In genomic region chr10:71238240-71238554, GRCm38 (mm10) we compare ENCODE assay signal across 8 mouse cellular contexts. TPM values are rescaled to one million over a fixed set of nuclear protein-coding genes. Genes with fewer than 3 reads are reported as not detected.
DNase-seq lines count a peak whose midpoint lies in the region; ATAC-seq and TF ChIP-seq lines count a peak whose summit lies in the region.

Gene Tfam (minus strand): TSS chr10:71238280.

- peak within 1 kb of the TSS; percentile 51 for H3K4me2 ChIP-seq in lung, embryonic 16.5 days (ENCODE audit: low read depth, low read length)
- H3K4me2 ChIP-seq in embryonic facial prominence, embryonic 12.5 days (replicated peaks) = peak within 1 kb of the TSS; percentile 79
- H3K4me2 ChIP-seq in heart, postnatal 0 days (ENCODE audit: low read depth, low read length) = peak within 1 kb of the TSS; percentile 92
- H3K4me2 ChIP-seq in neural tube, embryonic 15.5 days = peak within 1 kb of the TSS; percentile 89

- H3K4me3 ChIP-seq in lung, embryonic 16.5 days (ENCODE audit: low read length) = peak within 1 kb of the TSS; percentile 81
- H3K4me3 ChIP-seq in embryonic facial prominence, embryonic 12.5 days = peak within 1 kb of the TSS; percentile 90
- H3K4me3 ChIP-seq in heart, postnatal 0 days (ENCODE audit: low read depth, low read length) = peak within 1 kb of the TSS; percentile 88
- peak within 1 kb of the TSS; percentile 87 for H3K4me3 ChIP-seq in limb, embryonic 10.5 days
- peak within 1 kb of the TSS; percentile 90 for H3K4me3 ChIP-seq in neural tube, embryonic 15.5 days (replicated peaks)

- no peaks in the 10 kb centered on the region for H3K9me3 ChIP-seq in lung, embryonic 16.5 days (ENCODE audit: control insufficient read depth, low read length)
- no peaks in the 10 kb centered on the region for H3K9me3 ChIP-seq in embryonic facial prominence, embryonic 12.5 days
- no peaks in the 10 kb centered on the region for H3K9me3 ChIP-seq in heart, postnatal 0 days (replicated peaks; ENCODE audit: control insufficient read depth, low read length)
- H3K9me3 ChIP-seq in limb, embryonic 10.5 days (replicated peaks) = no peaks in the 10 kb centered on the region
- H3K9me3 ChIP-seq in neural tube, embryonic 15.5 days (replicated peaks) = no peaks in the 10 kb centered on the region

- no peak for DNase-seq in lung, postnatal 4 days
- DNase-seq in heart, postnatal 0 days (ENCODE audit: low spot score) = no peak
- DNase-seq in limb, embryonic 10.5 days (ENCODE audit: low spot score) = no peak
- no peak for DNase-seq in retina, embryonic 14.5 days (ENCODE audit: low spot score)
- no peak for DNase-seq in kidney, postnatal 10 days

- peaks cover 16% of the 10 kb centered on the region for H3K36me3 ChIP-seq in lung, embryonic 16.5 days (ENCODE audit: control insufficient read depth, insufficient read depth, low read length)
- H3K36me3 ChIP-seq in embryonic facial prominence, embryonic 12.5 days = peaks cover 12% of the 10 kb centered on the region
- peaks cover 25% of the 10 kb centered on the region for H3K36me3 ChIP-seq in heart, postnatal 0 days (replicated peaks; ENCODE audit: control insufficient read depth, insufficient read depth, low read length)
- H3K36me3 ChIP-seq in limb, embryonic 10.5 days = peaks cover 30% of the 10 kb centered on the region
- H3K36me3 ChIP-seq in neural tube, embryonic 15.5 days = peaks cover 20% of the 10 kb centered on the region

- TF ChIP-seq CTCF in heart, postnatal 0 days (IDR thresholded peaks at IDR 0.05; ENCODE audit: low read depth) = no peak

- ATAC-seq in lung, embryonic 16.5 days (ENCODE audit: low read depth) = no peak
- ATAC-seq in embryonic facial prominence, embryonic 12.5 days (ENCODE audit: insufficient number of reproducible peaks, insufficient read depth, low FRiP score, low TSS enrichment) = no peak
- ATAC-seq in heart, postnatal 0 days (ENCODE audit: insufficient read depth, low read depth) = no peak
- ATAC-seq in neural tube, embryonic 15.5 days (ENCODE audit: low FRiP score) = no peak; the same call in 1 of the 2 replicates

- peak within 1 kb of the TSS; percentile 89 for H3K9ac ChIP-seq in lung, embryonic 16.5 days (ENCODE audit: low read length)
- H3K9ac ChIP-seq in embryonic facial prominence, embryonic 12.5 days = peak within 1 kb of the TSS; percentile 87
- H3K9ac ChIP-seq in heart, postnatal 0 days (replicated peaks; ENCODE audit: low read depth, low read length) = peak within 1 kb of the TSS; percentile 85
- peak within 1 kb of the TSS; percentile 95 for H3K9ac ChIP-seq in neural tube, embryonic 15.5 days (replicated peaks)

- WGBS in lung, embryonic 16.5 days = 2% methylated on average over 7 of the region's 7 CpGs
- 8% methylated on average over 7 of the region's 7 CpGs for WGBS in embryonic facial prominence, embryonic 12.5 days
- WGBS in heart, postnatal 0 days = 3% methylated on average over 7 of the region's 7 CpGs
- WGBS in limb, embryonic 10.5 days = 9% methylated on average over 7 of the region's 7 CpGs
- 6% methylated on average over 7 of the region's 7 CpGs for WGBS in neural tube, embryonic 15.5 days

- no peak for TF ChIP-seq EP300 in heart, postnatal 0 days (IDR thresholded peaks at IDR 0.05; ENCODE audit: low read depth)

- H3K4me1 ChIP-seq in lung, embryonic 16.5 days (replicated peaks; ENCODE audit: control insufficient read depth, insufficient read depth, low read length) = peaks cover 7% of the 10 kb centered on the region
- peaks cover 4% of the 10 kb centered on the region; the same call in 1 of the 2 replicates for H3K4me1 ChIP-seq in embryonic facial prominence, embryonic 12.5 days
- peaks cover 15% of the 10 kb centered on the region for H3K4me1 ChIP-seq in heart, postnatal 0 days (ENCODE audit: control insufficient read depth, insufficient read depth)
- peaks cover 9% of the 10 kb centered on the region for H3K4me1 ChIP-seq in limb, embryonic 10.5 days
- H3K4me1 ChIP-seq in neural tube, embryonic 15.5 days = peaks cover 13% of the 10 kb centered on the region

- peak within 1 kb of the TSS; percentile 64; the same call in 1 of the 2 replicates for H3K27ac ChIP-seq in lung, embryonic 16.5 days (ENCODE audit: low read length)
- H3K27ac ChIP-seq in embryonic facial prominence, embryonic 12.5 days = peak within 1 kb of the TSS; percentile 73
- peak within 1 kb of the TSS; percentile 78 for H3K27ac ChIP-seq in heart, postnatal 0 days (ENCODE audit: low read depth)
- H3K27ac ChIP-seq in limb, embryonic 10.5 days = peak within 1 kb of the TSS; percentile 92
- peak within 1 kb of the TSS; percentile 79 for H3K27ac ChIP-seq in neural tube, embryonic 15.5 days (replicated peaks)

- no peaks in the 10 kb centered on the region for H3K27me3 ChIP-seq in lung, embryonic 16.5 days (ENCODE audit: control insufficient read depth, insufficient read depth, low read depth, low read length)
- no peaks in the 10 kb centered on the region for H3K27me3 ChIP-seq in embryonic facial prominence, embryonic 12.5 days
- H3K27me3 ChIP-seq in heart, postnatal 0 days (ENCODE audit: control insufficient read depth, insufficient read depth, low read length) = no peaks in the 10 kb centered on the region
- H3K27me3 ChIP-seq in limb, embryonic 10.5 days (ENCODE audit: low read depth, poor library complexity, severe bottlenecking) = no peaks in the 10 kb centered on the region
- no peaks in the 10 kb centered on the region for H3K27me3 ChIP-seq in neural tube, embryonic 15.5 days (replicated peaks)

RNA-seq across cellular contexts. Expression of gene Tfam, which starts in this region (rescaled TPM):
- 61.3 and 65.1 TPM in 2 replicates for polyA plus RNA-seq in lung, embryonic 16.5 days (2015; fragmentation: Nextera tagmentation; extraction: Ambion mirVana)
- 74.9 and 88.8 TPM in 2 replicates for polyA plus RNA-seq in embryonic facial prominence, embryonic 12.5 days (2016; fragmentation: Nextera tagmentation; extraction: Ambion mirVana)
- total RNA-seq in heart, postnatal 0 days (2014; rRNA removed; ENCODE audit: low replicate concordance) = 11.9 and 13.1 TPM in 2 replicates
- polyA plus RNA-seq in heart, postnatal 0 days (2015; fragmentation: Nextera tagmentation; extraction: Ambion mirVana) = 41.9 and 49.7 TPM in 2 replicates
- polyA plus RNA-seq in limb, embryonic 10.5 days (2016; fragmentation: Nextera tagmentation; extraction: Ambion mirVana) = 90.7 and 91.3 TPM in 2 replicates
- polyA plus RNA-seq in neural tube, embryonic 15.5 days (2015; fragmentation: Nextera tagmentation; extraction: Ambion mirVana) = 47.8 and 60.8 TPM in 2 replicates
